Mouse (Mus musculus) CH12.LX (cell line): ENCODE data around the gene Scaf1. TPM values are rescaled to one million over a fixed set of nuclear protein-coding genes. Genes with fewer than 3 reads are reported as not detected.

Experiments used
- DNase-seq: peaks from one replicate; pipeline ENCODE4 v3.0.0-alpha.2; 2013; ENCODE audit errors: extremely low read depth
- H3K27ac ChIP-seq: 2 replicates; pipeline ENCODE4 v1.5.1; 2012; ENCODE audit warnings: low read depth, mild to moderate bottlenecking, control low read depth, moderate library complexity; ENCODE audit not compliant: insufficient read depth
- H3K27me3 ChIP-seq: replicated peaks from 2 replicates; pipeline ENCODE3; 2012; ENCODE audit warnings: inconsistent platforms
- H3K36me3 ChIP-seq, 2 experiments: replicated peaks in 1 of 2; 2 replicates each; pipeline versions ENCODE3 to v1.6.1; 2012; ENCODE audit warnings: inconsistent platforms in 1 of 2, low read length in 1 of 2, mild to moderate bottlenecking in 1 of 2, mixed read lengths in 1 of 2, moderate library complexity in 1 of 2; ENCODE audit not compliant: control insufficient read depth in 1 of 2, insufficient read depth in 1 of 2
- H3K4me1 ChIP-seq, 2 experiments: 2 replicates each; pipeline ENCODE4 v1.6.1; 2012; ENCODE audit warnings: inconsistent platforms in 1 of 2, moderate library complexity in 1 of 2; ENCODE audit not compliant: insufficient read depth in 2 of 2, control insufficient read depth in 1 of 2
- H3K4me2 ChIP-seq: 2 replicates; pipeline ENCODE4 v1.6.1; 2012; ENCODE audit warnings: low read depth, mild to moderate bottlenecking, control low read depth; ENCODE audit not compliant: poor library complexity, insufficient read depth, severe bottlenecking
- H3K4me3 ChIP-seq, 3 experiments: fragments of 150-350 bp in 1 of 3; sonication (generic) in 1 of 3; replicated peaks in 1 of 3; 2 replicates each; pipeline versions ENCODE3 to v1.5.1; 2011 to 2012; ENCODE audit warnings: low read depth in 2 of 3, low read length in 2 of 3, mild to moderate bottlenecking in 2 of 3, moderate library complexity in 2 of 3, control low read depth in 1 of 3, improper control_type of control experiment in 1 of 3, inconsistent platforms in 1 of 3, mixed read lengths in 1 of 3; ENCODE audit not compliant: poor library complexity in 1 of 3
- H3K79me2 ChIP-seq: replicated peaks from 2 replicates; pipeline ENCODE4 v1.6.1; 2012; ENCODE audit warnings: mild to moderate bottlenecking, moderate library complexity; ENCODE audit not compliant: control insufficient read depth, poor library complexity, insufficient read depth, severe bottlenecking; ENCODE audit errors: extremely low read depth
- H3K9ac ChIP-seq: 2 replicates; pipeline ENCODE4 v1.6.1; 2012; ENCODE audit warnings: low read depth, mild to moderate bottlenecking, control low read depth, moderate library complexity; ENCODE audit not compliant: insufficient read depth
- H3K9me3 ChIP-seq: replicated peaks from 2 replicates; pipeline ENCODE3; 2012; ENCODE audit warnings: low read length, inconsistent platforms, mixed read lengths
- CHD1 ChIP-seq: IDR thresholded peaks from 2 replicates; pipeline ENCODE4 v1.6.1; 2012; ENCODE audit warnings: low read depth, low read length, improper control_type of control experiment, inconsistent platforms
- CHD2 ChIP-seq: IDR thresholded peaks from 2 replicates; pipeline ENCODE4 v1.6.1; 2011; ENCODE audit warnings: low read length, improper control_type of control experiment
- CTCF ChIP-seq, 2 experiments: IDR thresholded peaks in 1 of 2; conservative IDR thresholded peaks in 1 of 2; 2 replicates each; pipeline ENCODE4 v1.5.1; 2011 to 2012; ENCODE audit warnings: low read depth in 2 of 2, low read length in 2 of 2, improper control_type of control experiment in 1 of 2, inconsistent platforms in 1 of 2, mild to moderate bottlenecking in 1 of 2, moderate library complexity in 1 of 2
- E2F4 ChIP-seq: IDR thresholded peaks from 2 replicates; pipeline ENCODE4 v1.6.1; 2011; ENCODE audit warnings: low read depth, low read length, improper control_type of control experiment; ENCODE audit not compliant: insufficient replicate concordance
- EP300 ChIP-seq: IDR thresholded peaks from 2 replicates; pipeline ENCODE4 v1.6.1; 2011; ENCODE audit warnings: low read length, improper control_type of control experiment
- GABPA ChIP-seq: IDR thresholded peaks from 2 replicates; pipeline ENCODE4 v1.6.1; 2012; ENCODE audit warnings: low read depth, low read length, improper control_type of control experiment, inconsistent platforms; ENCODE audit not compliant: insufficient replicate concordance
- JUN ChIP-seq: IDR thresholded peaks from 2 replicates; pipeline ENCODE4 v1.6.1; 2011; ENCODE audit warnings: low read depth, mild to moderate bottlenecking, low read length, improper control_type of control experiment, moderate library complexity; ENCODE audit not compliant: insufficient read depth
- MAFK ChIP-seq: IDR thresholded peaks from 2 replicates; pipeline ENCODE4 v1.6.1; 2011; ENCODE audit warnings: low read length, improper control_type of control experiment; ENCODE audit not compliant: insufficient replicate concordance
- MXI1 ChIP-seq: IDR thresholded peaks from 2 replicates; pipeline ENCODE4 v1.6.1; 2011; ENCODE audit warnings: mild to moderate bottlenecking, low read depth, low read length, improper control_type of control experiment
- NRF1 ChIP-seq: IDR thresholded peaks from 2 replicates; pipeline ENCODE4 v1.6.1; 2014; ENCODE audit warnings: low read depth, mild to moderate bottlenecking, inconsistent platforms, low read length, improper control_type of control experiment, moderate library complexity
- POLR2AphosphoS2 ChIP-seq: IDR thresholded peaks from 2 replicates; pipeline ENCODE4 v1.6.1; 2011; ENCODE audit warnings: low read depth, low read length, improper control_type of control experiment
- TBP ChIP-seq: conservative IDR thresholded peaks from 2 replicates; pipeline ENCODE4 v1.6.1; 2011; ENCODE audit warnings: low read depth, low read length, improper control_type of control experiment
- TCF12 ChIP-seq: IDR thresholded peaks from 2 replicates; pipeline ENCODE4 v1.6.1; 2014; ENCODE audit warnings: low read depth, mild to moderate bottlenecking, inconsistent platforms, low read length, improper control_type of control experiment
- ZKSCAN1 ChIP-seq: IDR thresholded peaks from 2 replicates; pipeline ENCODE4 v1.6.1; 2012; ENCODE audit warnings: low read depth, inconsistent platforms, low read length, improper control_type of control experiment, borderline replicate concordance
- ZMIZ1 ChIP-seq: IDR thresholded peaks from 2 replicates; pipeline ENCODE4 v1.6.1; 2012; ENCODE audit warnings: low read depth, mild to moderate bottlenecking, inconsistent platforms, low read length, improper control_type of control experiment
- ZNF384 ChIP-seq: IDR thresholded peaks from 2 replicates; pipeline ENCODE4 v1.6.1; 2012; ENCODE audit warnings: low read depth, low read length, improper control_type of control experiment, inconsistent platforms
- dilution Hi-C: fragments of 300-500 bp; cut with MboI; formaldehyde crosslinking; loops from 2 replicates; pipeline ENCODE4 v1.14.3; 2020; ENCODE audit warnings: low sequenced_read_pairs; ENCODE audit not compliant: extremely low pct_unique_long_range_greater_than_20kb, extremely low pct_ligation_motif_present
- in situ Hi-C: fragments of 300-500 bp; cut with MboI; formaldehyde crosslinking; loops from 3 replicates; pipeline ENCODE4 v1.14.3; 2019; ENCODE audit warnings: low sequenced_read_pairs, low pct_ligation_motif_present, low pct_unique_long_range_greater_than_20kb, mixed read lengths
- polyA plus RNA-seq: library from polyadenylated mRNA; unstranded; fragments of >175 nt; gene quantifications from 2 replicates; pipeline ENCODE4 v1.2.1, GENCODE M21; 2012; ENCODE audit warnings: low read depth; ENCODE audit not compliant: insufficient read length
- total RNA-seq, 2 experiments: library from RNA; depleted of rRNA; stranded (reverse); fragments of 300-350 nt in 1 of 2; fragments of >200 nt in 1 of 2; gene quantifications; 2 replicates each; pipeline ENCODE4 v1.2.3; 2012 to 2014

Scaf1 gene
- total and polyA plus RNA-seq, 3 experiments = 5.4 to 41.9 (median 18.2) TPM

DNA sequence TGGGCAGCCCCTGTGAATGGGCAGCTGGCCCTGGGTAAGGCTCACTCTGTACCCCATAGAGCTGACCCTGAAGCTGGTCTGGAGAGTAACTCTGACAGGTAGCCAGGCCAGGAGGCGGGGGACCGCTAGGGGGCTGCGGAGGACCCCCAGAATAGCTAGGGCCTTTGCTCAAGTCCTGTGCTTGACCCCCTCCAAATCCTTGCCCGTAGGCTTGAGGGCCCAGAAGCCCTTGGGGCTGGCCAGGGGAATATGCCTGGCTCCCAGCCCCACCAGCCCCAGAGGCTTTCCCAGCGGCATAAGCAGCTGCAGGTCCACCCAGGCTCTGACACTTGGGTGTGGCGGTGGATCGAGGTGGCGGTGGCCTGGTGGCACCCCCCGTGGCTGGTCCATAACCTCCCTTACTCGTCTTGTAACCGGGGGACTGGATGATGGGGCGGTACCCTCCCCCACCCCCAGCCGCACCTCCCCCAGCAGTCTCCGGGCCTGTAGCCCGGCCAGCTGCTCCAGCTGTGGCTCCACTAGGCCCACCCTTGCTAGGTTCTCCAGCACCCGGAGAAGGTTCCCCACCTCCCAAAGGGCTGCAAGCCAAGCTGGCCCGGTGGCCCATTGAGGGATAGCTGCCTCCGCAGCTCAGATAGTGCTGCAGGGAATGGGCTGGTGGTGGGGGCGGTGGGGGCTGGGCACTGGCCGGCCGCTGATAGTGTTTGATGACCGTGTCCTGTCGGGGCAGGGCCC, 32.9 kb upstream of the Scaf1 start:
- Histone ChIP-seq H3K4me1 (peaks cover 0 to 10% of the 10 kb centered on the region in 2 experiments; a peak in 2 of 4 replicates), H3K9me3 (no peaks in the 10 kb centered on the region), H3K9ac (no peak overlapping the region), H3K27ac (no peak overlapping the region), H3K36me3 (peaks cover 54 to 55% of the 10 kb centered on the region in 2 experiments), H3K79me2 (peaks cover 5% of the 10 kb centered on the region), H3K27me3 (no peaks in the 10 kb centered on the region), H3K4me3 (no peak overlapping the region), H3K4me2 (no peak overlapping the region)
- dilution Hi-C loops (no loop called here), in situ Hi-C loops (loop anchor here (5.0 kb wide), 1 partner anchor 62 kb away; the partner anchor contains the start of gene Prmt1)
- DNase-seq = no peak
- TF ChIP-seq GABPA (no peak), ZKSCAN1 (no peak), EP300 (no peak), E2F4 (no peak), TCF12 (no peak), ZMIZ1 (no peak), CTCF (conservative IDR thresholded peaks at IDR 0.05 in 1 of 2, IDR thresholded peaks at IDR 0.05 in 1 of 2; ENCODE audit: low read depth in 2 of 2, low read length in 2 of 2) (no peak), MXI1 (no peak), POLR2AphosphoS2 (no peak), CHD2 (no peak), JUN (no peak), ZNF384 (no peak), MAFK (no peak)

DNA sequence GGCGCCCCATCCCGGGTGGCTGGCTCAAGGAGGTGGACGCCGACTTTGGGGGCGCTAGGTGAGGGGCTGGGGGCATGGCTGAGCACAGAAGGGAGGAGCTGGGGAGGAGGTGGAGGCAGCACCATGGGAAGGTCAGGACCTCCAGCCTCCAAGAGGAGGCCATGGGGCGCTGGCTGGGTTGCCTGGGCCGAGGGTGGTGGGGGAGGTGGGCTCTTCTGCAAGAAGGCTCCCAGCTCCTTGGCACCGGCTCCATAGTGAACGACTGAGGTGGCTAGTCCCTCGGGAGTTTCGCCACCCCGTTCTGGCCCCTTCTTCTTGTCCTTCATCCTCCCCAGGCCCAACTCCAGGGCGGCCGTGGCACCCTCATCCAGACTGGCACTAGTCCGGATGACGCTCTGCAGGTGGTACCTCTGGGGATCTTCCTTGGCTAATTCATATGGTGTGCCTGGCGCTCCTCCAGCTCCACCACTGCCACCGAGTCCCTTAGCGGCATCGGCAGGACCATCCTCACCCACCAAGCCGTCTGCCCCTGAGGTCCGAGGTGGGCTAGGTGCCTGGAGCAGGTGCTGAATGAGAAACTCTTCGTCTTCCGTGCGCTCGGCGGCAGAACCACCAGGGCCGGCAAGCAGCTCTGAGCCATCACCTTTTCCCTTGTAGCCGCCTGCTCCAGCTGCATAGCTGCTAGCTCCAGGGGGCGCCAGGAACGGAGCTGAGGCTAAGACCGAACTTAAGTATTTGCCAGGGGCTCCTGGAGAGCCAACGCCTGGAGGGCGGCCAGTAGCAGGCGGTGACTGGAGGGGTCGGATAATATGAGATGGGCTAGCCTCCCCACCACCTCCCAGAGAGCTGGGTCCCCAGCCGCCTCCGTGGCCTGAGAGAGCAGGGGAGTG, 32.1 kb upstream of the Scaf1 start:
- no peak overlapping the region for H3K9ac ChIP-seq
- no peaks in the 10 kb centered on the region for H3K9me3 ChIP-seq
- H3K36me3 ChIP-seq = peaks cover 61 to 62% of the 10 kb centered on the region in 2 experiments
- no peak overlapping the region for H3K27ac ChIP-seq
- no peaks in the 10 kb centered on the region for H3K27me3 ChIP-seq
- no peak for TF ChIP-seq CHD1
- TF ChIP-seq TBP = no peak
- TF ChIP-seq NRF1 = no peak
- TF ChIP-seq, all 38 proteins: peak for 0
- Histone ChIP-seq H3K4me1 (peaks cover 0 to 10% of the 10 kb centered on the region in 2 experiments; a peak in 2 of 4 replicates), H3K4me2 (no peak overlapping the region), H3K4me3 (no peak overlapping the region), H3K79me2 (peaks cover 5% of the 10 kb centered on the region)
- no peak for DNase-seq
- dilution Hi-C loops (no loop called here), in situ Hi-C loops (loop anchor here (5.0 kb wide), 1 partner anchor 61 kb away; the partner anchor contains the start of gene Prmt1)
